Mouse (Mus musculus): ENCODE measurements around the gene Slc39a13.

DNA sequence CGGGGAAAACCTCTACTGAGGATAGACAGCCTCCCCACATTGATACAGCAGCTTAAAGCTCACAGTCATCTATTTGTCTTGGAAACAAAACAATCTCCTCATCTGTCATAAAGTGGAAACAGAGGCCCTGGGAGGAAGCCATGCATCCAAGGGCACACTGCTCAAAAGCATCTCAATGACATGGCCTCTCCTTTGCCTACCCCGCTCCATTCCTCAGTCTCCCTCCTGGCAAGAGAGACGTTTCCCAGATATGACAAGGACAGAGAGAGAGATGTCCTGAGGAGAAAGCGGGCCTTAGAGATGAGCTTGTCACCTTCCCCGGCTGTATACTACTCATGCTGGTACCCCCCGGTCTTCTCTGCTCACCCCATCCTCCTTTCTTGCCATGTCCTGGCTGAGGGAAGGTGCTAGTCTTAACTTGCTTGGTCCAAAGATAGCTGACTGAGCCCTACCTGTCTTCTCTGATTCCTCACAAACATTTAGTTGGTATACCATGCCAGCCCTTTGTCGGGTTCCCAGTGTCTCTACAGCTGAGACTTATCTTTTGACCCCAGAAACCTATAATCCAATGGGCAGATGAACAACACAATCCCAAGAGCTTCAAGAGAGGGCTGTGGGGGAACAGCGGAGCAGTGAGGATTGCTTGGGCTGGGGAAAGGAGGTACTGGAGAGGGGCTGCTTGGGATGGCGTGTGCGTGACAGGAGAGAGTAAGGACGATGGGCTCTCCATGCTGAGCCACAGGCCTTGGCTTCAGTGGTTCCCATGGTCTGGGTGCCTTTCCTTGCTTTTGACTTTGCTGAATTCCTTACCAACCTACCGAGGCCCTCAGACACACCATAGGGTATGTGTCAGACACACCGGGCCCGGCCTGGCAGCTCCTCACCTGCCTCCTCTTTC, 15.5 kb upstream of the Slc39a13 start:
- TF ChIP-seq CTCF (IDR thresholded peaks at IDR 0.05; ENCODE audit: low read depth, low read length) (no peak), POLR2A (IDR thresholded peaks at IDR 0.05; ENCODE audit: extremely low read depth, insufficient read depth, low read length) (no peak)
